Mouse (Mus musculus) intestine, embryonic 14.5 days (tissue): Measurements from ENCODE around the gene Zfp692. TPM values are rescaled to one million over a fixed set of nuclear protein-coding genes. Genes with fewer than 3 reads are reported as not detected.

Source experiments
- ATAC-seq: fragments of 200-750 bp; cut with Nextera tagmentation; replicated peaks from 2 replicates; pipeline ENCODE4 v1.8.0; 2017; ENCODE audit warnings: low read depth, moderate number of reproducible peaks, moderate TSS enrichment, moderate library complexity; ENCODE audit not compliant: low FRiP score, low TSS enrichment
- DNase-seq: peaks from one replicate; pipeline ENCODE4 v3.0.0-alpha.2; 2018; ENCODE audit warnings: low spot score
- H3K27ac ChIP-seq: fragments of 300-500 bp; sonication (generic); 2 replicates; pipeline ENCODE4 v1.5.1; 2014; ENCODE audit warnings: low read depth, mild to moderate bottlenecking, control low read depth
- H3K27me3 ChIP-seq: fragments of 300-500 bp; sonication (generic); replicated peaks from 2 replicates; pipeline ENCODE4 v1.6.1; 2014; ENCODE audit warnings: low read length, control low read depth; ENCODE audit not compliant: control insufficient read depth, insufficient read depth
- H3K36me3 ChIP-seq: fragments of 300-500 bp; sonication (generic); 2 replicates; pipeline ENCODE4 v1.6.1; 2014; ENCODE audit warnings: low read length, control low read depth; ENCODE audit not compliant: control insufficient read depth, insufficient read depth
- H3K4me1 ChIP-seq: fragments of 300-500 bp; sonication (generic); replicated peaks from 2 replicates; pipeline ENCODE4 v1.6.1; 2014; ENCODE audit warnings: low read length, control low read depth, mixed read lengths; ENCODE audit not compliant: control insufficient read depth, insufficient read depth
- H3K4me2 ChIP-seq: fragments of 300-500 bp; sonication (generic); 2 replicates; pipeline ENCODE4 v1.6.1; 2014; ENCODE audit warnings: low read length
- H3K4me3 ChIP-seq: fragments of 300-500 bp; sonication (generic); 2 replicates; pipeline ENCODE4 v1.5.1; 2014; ENCODE audit warnings: low read depth, low read length, control low read depth, mixed read lengths
- H3K9ac ChIP-seq: fragments of 300-500 bp; sonication (generic); 2 replicates; pipeline ENCODE4 v1.6.1; 2014; ENCODE audit warnings: mild to moderate bottlenecking, low read length
- H3K9me3 ChIP-seq: fragments of 300-500 bp; sonication (generic); 2 replicates; pipeline ENCODE4 v1.6.1; 2016; ENCODE audit warnings: low read length, control low read depth; ENCODE audit not compliant: control insufficient read depth
- WGBS: fragments of 180-500 bp; shearing (Covaris S2); extraction: QIAGEN DNeasy Blood & Tissue Kit; methylation state at CpG from one replicate; pipeline ENCODE4 v1.1.7; 2014; 5-methylcytosine and 5-hydroxymethylcytosine counted together
- polyA plus RNA-seq: library from polyadenylated mRNA; unstranded; fragments of >200 nt; fragmentation: Nextera tagmentation; extraction: Ambion mirVana; gene quantifications from 2 replicates; pipeline ENCODE4 v1.2.1, GENCODE M21; 2014

The Zfp692 gene
- polyA plus RNA-seq, 1 experiment from 2014 or later = 19.7 TPM

DNA sequence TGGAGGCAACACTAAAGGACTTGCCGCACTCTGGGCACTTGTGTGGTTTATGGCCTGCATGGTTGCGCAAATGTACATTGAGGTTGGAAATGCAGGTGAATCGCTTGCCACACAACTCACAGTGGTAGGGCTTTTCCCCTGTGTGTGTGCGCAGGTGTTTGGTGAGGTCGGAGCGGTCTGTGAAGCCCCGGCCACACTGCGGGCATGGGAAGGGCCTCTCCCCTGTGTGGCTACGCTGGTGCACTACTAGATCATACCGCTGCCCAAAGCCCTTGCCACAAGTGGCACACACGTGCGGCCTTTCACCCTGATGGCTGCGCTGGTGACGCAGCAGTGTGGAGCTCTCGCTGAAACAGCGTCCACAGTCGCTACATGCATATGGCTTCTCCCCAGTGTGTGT is 9.5 kb downstream of the Zfp692 start:
- no peak overlapping the region for H3K27ac ChIP-seq
- H3K36me3 ChIP-seq = peaks cover 73% of the 10 kb centered on the region
- no peaks in the 10 kb centered on the region for H3K27me3 ChIP-seq
- no peak for ATAC-seq
- H3K9ac ChIP-seq = no peak overlapping the region
- H3K9me3 ChIP-seq = no peaks in the 10 kb centered on the region
- H3K4me3 ChIP-seq = no peak overlapping the region
- WGBS = 82% methylated on average over 17 of the region's 17 CpGs
- H3K4me1 ChIP-seq = peaks cover under 1% of the 10 kb centered on the region; the same call in 1 of the 2 replicates
- H3K4me2 ChIP-seq = no peak overlapping the region
- DNase-seq = no peak

DNA sequence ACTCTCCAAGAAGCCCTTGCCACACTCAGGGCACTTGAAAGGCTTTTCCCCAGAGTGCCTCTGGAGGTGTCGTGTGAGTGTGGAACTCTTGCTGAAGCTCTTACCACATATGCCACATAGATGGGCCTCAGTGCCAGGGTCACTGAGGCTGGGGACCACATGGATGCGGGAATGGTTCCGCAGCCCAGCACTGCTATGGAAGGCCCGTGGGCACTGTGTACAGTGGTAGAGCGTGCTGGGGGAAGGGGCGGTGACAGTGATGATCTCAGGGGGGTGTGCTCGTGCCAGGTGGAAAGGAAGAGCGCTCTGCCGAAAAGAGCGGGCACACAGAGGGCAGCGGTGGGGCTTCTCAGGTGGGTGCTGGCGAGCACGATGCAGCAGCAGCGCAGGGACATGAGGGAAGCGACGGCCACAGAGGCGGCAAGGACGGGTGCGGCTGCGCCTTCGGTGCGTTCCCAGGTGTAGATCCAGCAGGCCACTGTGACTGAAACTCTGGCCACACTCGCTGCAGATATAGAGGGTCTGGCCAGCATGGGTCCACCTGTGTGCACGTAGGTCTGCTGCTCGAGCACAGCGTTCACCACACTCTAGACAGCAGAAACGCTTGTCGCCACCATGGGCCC is 10.0 kb downstream of the Zfp692 start:
- no peak overlapping the region for H3K9ac ChIP-seq
- no peak overlapping the region for H3K4me3 ChIP-seq
- no peak overlapping the region for H3K27ac ChIP-seq
- peaks cover 68% of the 10 kb centered on the region for H3K36me3 ChIP-seq
- no peak overlapping the region for H3K4me2 ChIP-seq
- no peaks in the 10 kb centered on the region for H3K9me3 ChIP-seq
- 59% methylated on average over 28 of the region's 28 CpGs for WGBS
- DNase-seq = no peak
- H3K27me3 ChIP-seq = no peaks in the 10 kb centered on the region
- peaks cover 6% of the 10 kb centered on the region for H3K4me1 ChIP-seq
- no peak for ATAC-seq

DNA sequence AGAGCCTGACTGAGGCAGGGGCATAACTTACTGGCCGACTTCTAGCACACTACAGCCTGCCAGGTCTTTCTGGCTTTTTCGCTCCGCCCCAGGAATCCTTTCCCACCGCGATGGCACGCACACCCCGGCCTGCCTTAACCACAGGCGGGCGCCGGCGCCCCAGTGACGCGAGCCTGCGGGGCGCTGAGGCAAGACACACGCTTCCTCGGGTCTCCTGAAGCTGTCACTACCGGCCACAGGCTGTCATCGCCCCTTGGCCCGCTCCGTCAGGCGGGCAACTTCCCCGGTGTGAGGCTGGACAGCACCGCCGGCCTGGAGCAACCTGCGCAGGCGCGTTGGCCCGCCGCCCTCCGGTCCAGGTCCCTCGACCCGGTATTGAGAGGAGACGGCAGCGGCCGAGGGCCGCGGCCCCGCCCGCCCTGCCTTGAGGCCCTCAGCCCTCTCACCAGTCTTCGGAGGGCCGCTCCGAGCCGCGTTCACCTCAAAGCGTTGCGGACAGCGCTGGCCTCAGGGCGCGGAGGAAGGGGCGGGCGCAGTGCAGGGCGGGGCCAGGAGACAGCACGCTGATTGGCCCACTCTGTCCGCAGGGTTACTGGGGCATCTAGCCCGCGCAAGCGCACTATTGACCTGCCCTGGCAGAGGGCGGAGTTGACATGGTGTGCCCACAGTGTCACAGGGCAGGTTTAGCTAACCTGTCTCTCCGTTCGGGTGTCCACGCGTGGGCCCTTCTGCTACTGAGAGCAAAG is 16.1 kb downstream of the Zfp692 start:
- H3K27ac ChIP-seq = peak overlapping the region; percentile 95
- peaks cover 40% of the 10 kb centered on the region for H3K36me3 ChIP-seq
- H3K4me1 ChIP-seq = peaks cover 15% of the 10 kb centered on the region
- peak overlapping the region; percentile 95 for H3K4me2 ChIP-seq
- H3K9ac ChIP-seq = peak overlapping the region; percentile 73
- H3K9me3 ChIP-seq = peaks cover 5% of the 10 kb centered on the region; the same call in 1 of the 2 replicates
- no peaks in the 10 kb centered on the region for H3K27me3 ChIP-seq
- DNase-seq (peak; percentile 96), ATAC-seq (peak; percentile 98)
- WGBS = under 1% methylated on average over 60 of the region's 63 CpGs
- H3K4me3 ChIP-seq = peak overlapping the region; percentile 74

DNA sequence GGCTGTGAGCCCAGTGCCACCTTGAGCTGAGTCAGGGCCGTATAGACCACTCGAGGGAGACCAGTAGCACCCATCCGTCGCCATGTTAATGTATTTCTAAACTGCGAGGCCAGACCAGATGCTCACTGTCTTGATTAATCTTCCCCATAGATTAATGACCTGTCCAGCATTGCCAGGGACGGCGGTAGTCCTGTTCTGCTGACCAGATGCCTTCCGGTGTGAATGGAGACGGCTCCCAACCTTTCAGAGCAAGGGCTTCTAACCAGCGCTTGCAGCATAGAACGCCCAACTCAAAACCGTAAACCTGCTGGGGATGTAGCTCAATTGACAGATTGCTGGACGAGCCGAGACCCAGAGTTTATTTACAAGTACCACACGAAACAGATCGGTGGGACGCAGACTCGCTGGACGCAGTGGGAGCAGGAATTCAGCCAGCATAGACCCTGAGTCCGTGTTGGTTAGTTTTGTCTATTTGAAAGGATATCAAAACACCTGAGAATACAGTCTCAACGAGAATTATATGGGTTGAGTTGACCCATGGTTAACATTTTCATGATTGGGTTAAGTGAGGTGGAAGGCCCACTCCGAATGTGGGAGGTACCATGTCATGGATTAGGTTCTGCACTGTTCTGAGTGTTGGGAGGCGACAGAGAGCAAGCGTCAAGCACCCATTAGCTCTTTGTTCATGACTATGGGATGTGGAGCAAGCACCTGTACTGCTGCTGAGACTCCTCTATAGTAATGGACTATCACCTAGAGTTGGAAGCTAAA is 16.9 kb downstream of the Zfp692 start:
- H3K36me3 ChIP-seq = peaks cover 32% of the 10 kb centered on the region
- peak overlapping the region; percentile 73 for H3K9ac ChIP-seq
- no peak for DNase-seq
- 7% methylated on average over 24 of the region's 24 CpGs for WGBS
- H3K27me3 ChIP-seq = no peaks in the 10 kb centered on the region
- H3K4me2 ChIP-seq = peak overlapping the region; percentile 95
- peaks cover 16% of the 10 kb centered on the region for H3K4me1 ChIP-seq
- H3K4me3 ChIP-seq = peak overlapping the region; percentile 74
- peak; percentile 7 for ATAC-seq
- peaks cover 5% of the 10 kb centered on the region; the same call in 1 of the 2 replicates for H3K9me3 ChIP-seq
- H3K27ac ChIP-seq = peak overlapping the region; percentile 95

DNA sequence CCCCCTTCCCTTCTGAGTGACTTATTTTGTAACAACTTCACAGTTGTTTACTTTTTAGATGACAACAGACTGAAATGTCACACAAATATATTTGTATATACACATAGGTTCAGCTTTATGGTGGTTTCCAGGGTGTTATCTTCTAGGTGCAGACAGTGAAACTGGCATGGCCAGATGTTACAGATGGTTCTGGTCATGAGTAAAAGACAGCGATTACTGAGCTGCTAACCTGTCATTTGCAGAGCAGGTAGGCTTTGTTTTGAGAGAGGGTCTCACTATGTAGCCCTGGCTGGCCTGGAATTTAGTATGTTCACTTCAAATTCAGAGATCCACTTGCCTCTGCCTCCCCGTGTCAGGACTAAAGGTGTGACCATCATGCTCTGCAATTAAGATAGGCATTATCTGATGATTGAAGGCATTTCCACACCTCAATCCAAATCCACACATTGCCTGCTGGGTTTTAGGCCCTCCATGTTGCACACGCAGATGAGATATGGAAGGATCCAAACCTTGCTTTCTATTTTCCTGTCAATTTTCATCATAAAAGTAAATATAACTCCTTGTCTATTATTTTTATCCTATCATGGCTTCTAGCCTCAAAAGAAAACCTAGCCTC is 17.9 kb downstream of the Zfp692 start:
- DNase-seq (no peak), ATAC-seq (no peak)
- H3K4me2 ChIP-seq = no peak overlapping the region
- WGBS = 80% methylated on average over 3 of the region's 3 CpGs
- no peaks in the 10 kb centered on the region for H3K27me3 ChIP-seq
- H3K4me1 ChIP-seq = peaks cover 24% of the 10 kb centered on the region
- no peak overlapping the region for H3K27ac ChIP-seq
- no peak overlapping the region for H3K4me3 ChIP-seq
- peaks cover 5% of the 10 kb centered on the region; the same call in 1 of the 2 replicates for H3K9me3 ChIP-seq
- H3K36me3 ChIP-seq = peaks cover 24% of the 10 kb centered on the region
- no peak overlapping the region for H3K9ac ChIP-seq

DNA sequence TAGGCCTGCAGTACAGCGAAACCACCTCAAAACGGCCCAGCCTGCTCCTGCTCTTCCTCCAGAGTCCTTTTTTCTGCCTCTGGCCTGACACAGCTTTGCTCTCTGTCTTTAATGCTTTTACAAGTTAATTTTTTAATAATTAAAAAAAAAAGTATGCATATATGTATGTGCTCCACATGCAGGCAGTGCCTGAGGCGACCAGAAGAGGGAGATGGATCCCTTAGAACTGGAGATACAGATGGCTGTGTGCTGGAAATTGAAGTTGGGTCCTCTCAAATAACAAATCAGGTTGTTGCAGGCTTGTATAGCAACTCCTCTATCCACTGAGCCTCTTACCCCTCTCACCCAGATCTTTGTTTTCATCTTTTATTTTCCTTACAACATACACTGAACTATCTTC is 19.9 kb downstream of the Zfp692 start:
- DNase-seq (no peak), ATAC-seq (no peak)
- 96% methylated on average over 3 of the region's 3 CpGs for WGBS

DNA sequence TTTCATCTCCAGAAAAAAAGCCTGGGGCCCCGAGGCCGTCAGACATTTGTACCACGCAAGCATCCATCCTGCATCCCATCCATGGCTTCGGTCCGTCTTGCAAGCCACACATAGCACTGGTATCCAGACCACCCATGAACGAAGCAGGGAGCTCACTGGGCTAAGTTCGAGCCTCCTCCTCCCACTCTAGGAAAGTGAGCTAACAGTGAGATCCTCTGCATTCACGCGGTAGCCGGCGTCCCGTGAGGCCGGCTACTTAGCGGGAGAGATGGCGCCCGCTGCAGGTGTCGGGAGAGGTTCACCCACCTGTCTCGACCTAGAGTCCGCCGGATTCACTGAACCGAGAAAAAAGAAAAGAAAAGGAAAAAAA is 23.0 kb downstream of the Zfp692 start:
- Histone ChIP-seq H3K4me1 (peaks cover 16% of the 10 kb centered on the region), H3K36me3 (peaks cover 31% of the 10 kb centered on the region), H3K4me2 (peak overlapping the region; percentile 97), H3K4me3 (peak overlapping the region; percentile 77), H3K9me3 (peaks cover 5% of the 10 kb centered on the region; the same call in 1 of the 2 replicates), H3K27me3 (no peaks in the 10 kb centered on the region), H3K9ac (peak overlapping the region; percentile 84), H3K27ac (peak overlapping the region; percentile 75; the same call in 1 of the 2 replicates)
- no peak for DNase-seq
- peak; percentile 47 for ATAC-seq
- under 1% methylated on average over 21 of the region's 21 CpGs for WGBS

More for the DNA sequence above, 19.9 kb downstream of the Zfp692 start:
- H3K36me3 ChIP-seq = peaks cover 11% of the 10 kb centered on the region
- no peaks in the 10 kb centered on the region for H3K27me3 ChIP-seq
- no peak overlapping the region for H3K9ac ChIP-seq
- no peak overlapping the region for H3K4me3 ChIP-seq
- peaks cover 5% of the 10 kb centered on the region; the same call in 1 of the 2 replicates for H3K9me3 ChIP-seq
- H3K4me1 ChIP-seq = peaks cover 25% of the 10 kb centered on the region
- H3K27ac ChIP-seq = no peak overlapping the region
- no peak overlapping the region for H3K4me2 ChIP-seq
